Mouse (Mus musculus) liver, embryonic 13.5 days (tissue): Measurements from ENCODE around the gene Zfpl1. TPM values are rescaled to one million over a fixed set of nuclear protein-coding genes. Genes with fewer than 3 reads are reported as not detected.

Experiments used
- ATAC-seq: fragments of 200-750 bp; cut with Nextera tagmentation; 2 replicates; pipeline ENCODE4 v1.8.0; 2017; ENCODE audit warnings: low read depth, mild to moderate bottlenecking, moderate number of reproducible peaks, moderate library complexity
- DNase-seq: peaks from one replicate; pipeline ENCODE4 v3.0.0; 2022
- H3K27ac ChIP-seq: fragments of 300-500 bp; sonication (generic); 2 replicates; pipeline ENCODE4 v1.5.1; 2015; ENCODE audit warnings: moderate library complexity, mild to moderate bottlenecking, inconsistent platforms
- H3K27me3 ChIP-seq: fragments of 300-500 bp; sonication (generic); 2 replicates; pipeline ENCODE4 v1.6.1; 2015; ENCODE audit warnings: mild to moderate bottlenecking, inconsistent platforms
- H3K36me3 ChIP-seq: fragments of 300-500 bp; sonication (generic); 2 replicates; pipeline ENCODE4 v1.6.1; 2015; ENCODE audit warnings: mild to moderate bottlenecking, inconsistent platforms
- H3K4me1 ChIP-seq: fragments of 300-500 bp; sonication (generic); replicated peaks from 2 replicates; pipeline ENCODE4 v1.6.1; 2015; ENCODE audit warnings: inconsistent platforms
- H3K4me2 ChIP-seq: fragments of 300-500 bp; sonication (generic); 2 replicates; pipeline ENCODE4 v1.6.1; 2015; ENCODE audit warnings: inconsistent platforms, mild to moderate bottlenecking, moderate library complexity
- H3K4me3 ChIP-seq: fragments of 300-500 bp; sonication (generic); replicated peaks from 2 replicates; pipeline ENCODE4 v1.5.1; 2015; ENCODE audit warnings: mild to moderate bottlenecking, inconsistent platforms
- H3K9ac ChIP-seq: fragments of 300-500 bp; sonication (generic); 2 replicates; pipeline ENCODE4 v1.6.1; 2015; ENCODE audit warnings: mild to moderate bottlenecking, inconsistent platforms
- H3K9me3 ChIP-seq: fragments of 300-500 bp; sonication (generic); replicated peaks from 2 replicates; pipeline ENCODE4 v1.6.1; 2016; ENCODE audit warnings: inconsistent platforms
- WGBS: fragments of 180-500 bp; shearing (Covaris S2); methylation state at CpG from one replicate; pipeline ENCODE4 v1.1.7; 2015; ENCODE audit not compliant: insufficient replicate concordance; 5-methylcytosine and 5-hydroxymethylcytosine counted together
- polyA plus RNA-seq: library from polyadenylated mRNA; unstranded; fragments of >200 nt; fragmentation: Nextera tagmentation; extraction: Ambion mirVana; gene quantifications from 2 replicates; pipeline ENCODE4 v1.2.1, GENCODE M21; 2015

Zfpl1 gene
- polyA plus RNA-seq, 1 experiment from 2014 or later: 22.6 TPM

GRCm38 (mm10) chr19:6118677-6119185 lies 34.0 kb upstream of the Zfpl1 start:
- ATAC-seq: no peak
- H3K4me2 ChIP-seq: peak overlapping the region; percentile 99
- H3K4me1 ChIP-seq: peaks cover 39% of the 10 kb centered on the region
- 9% methylated on average over 8 of the region's 8 CpGs for WGBS
- H3K27ac ChIP-seq: peak overlapping the region; percentile 56
- no peaks in the 10 kb centered on the region for H3K27me3 ChIP-seq
- peak overlapping the region; percentile 88 for H3K4me3 ChIP-seq
- H3K9me3 ChIP-seq: no peaks in the 10 kb centered on the region
- H3K36me3 ChIP-seq: peaks cover 60% of the 10 kb centered on the region
- no peak for DNase-seq
- H3K9ac ChIP-seq: peak overlapping the region; percentile 55

GRCm38 (mm10) chr19:6117986-6118676 lies 33.4 kb upstream of the Zfpl1 start, which contains the start of gene Sac3d1:
Sac3d1 (minus strand) TSS chr19:6118650.
- peak within 1 kb of the TSS; percentile 98 for H3K27ac ChIP-seq
- ATAC-seq (peak; percentile 82), DNase-seq (peak; percentile 83)
- peaks cover 55% of the 10 kb centered on the region for H3K36me3 ChIP-seq
- peaks cover 36% of the 10 kb centered on the region for H3K4me1 ChIP-seq
- H3K9me3 ChIP-seq: no peaks in the 10 kb centered on the region
- H3K27me3 ChIP-seq: no peaks in the 10 kb centered on the region
- H3K4me2 ChIP-seq: peak within 1 kb of the TSS; percentile 99
- H3K4me3 ChIP-seq: peak within 1 kb of the TSS; percentile 88
- under 1% methylated on average over 77 of the region's 77 CpGs for WGBS
- peak within 1 kb of the TSS; percentile 92 for H3K9ac ChIP-seq

GRCm38 (mm10) chr19:6117346-6117985 lies 32.7 kb upstream of the Zfpl1 start:
- peak overlapping the region; percentile 88 for H3K4me3 ChIP-seq
- no peak for DNase-seq
- H3K36me3 ChIP-seq: peaks cover 54% of the 10 kb centered on the region
- 1% methylated on average over 32 of the region's 32 CpGs for WGBS
- peak overlapping the region; percentile 99 for H3K4me2 ChIP-seq
- H3K9ac ChIP-seq: peak overlapping the region; percentile 92
- H3K27ac ChIP-seq: peak overlapping the region; percentile 98
- no peaks in the 10 kb centered on the region for H3K9me3 ChIP-seq
- ATAC-seq: no peak
- peaks cover 32% of the 10 kb centered on the region for H3K4me1 ChIP-seq
- H3K27me3 ChIP-seq: no peaks in the 10 kb centered on the region

- Histone ChIP-seq H3K4me2 (peak overlapping the region; percentile 99), H3K36me3 (peaks cover 46% of the 10 kb centered on the region), H3K27ac (no peak overlapping the region), H3K9me3 (no peaks in the 10 kb centered on the region), H3K4me1 (peaks cover 32% of the 10 kb centered on the region), H3K27me3 (no peaks in the 10 kb centered on the region), H3K4me3 (peak overlapping the region; percentile 88), H3K9ac (peak overlapping the region; percentile 92)
- 85% methylated on average over 15 of the region's 15 CpGs for WGBS
- ATAC-seq (no peak), DNase-seq (no peak)
Observed at GRCm38 (mm10) chr19:6116113-6116850, 31.5 kb upstream of the Zfpl1 start.

GRCm38 (mm10) chr19:6113116-6113515 lies 28.4 kb upstream of the Zfpl1 start:
- Histone ChIP-seq H3K27me3 (no peaks in the 10 kb centered on the region), H3K4me1 (peaks cover 18% of the 10 kb centered on the region), H3K4me3 (no peak overlapping the region), H3K27ac (no peak overlapping the region), H3K4me2 (no peak overlapping the region), H3K9ac (no peak overlapping the region), H3K9me3 (no peaks in the 10 kb centered on the region), H3K36me3 (peaks cover 27% of the 10 kb centered on the region)
- no peak for DNase-seq
- no peak for ATAC-seq
- 57% methylated on average over 6 of the region's 6 CpGs for WGBS

GRCm38 (mm10) chr19:6105586-6105985 lies 20.8 kb upstream of the Zfpl1 start, which contains the start of gene Naaladl1:
Naaladl1 (plus strand) TSS chr19:6105782.
- H3K9ac ChIP-seq: no peak within 1 kb of the TSS
- ATAC-seq: no peak
- H3K36me3 ChIP-seq: no peaks in the 10 kb centered on the region
- 85% methylated on average over 7 of the region's 7 CpGs for WGBS
- H3K27ac ChIP-seq: peak within 1 kb of the TSS; percentile 15; the same call in 1 of the 2 replicates
- H3K27me3 ChIP-seq: no peaks in the 10 kb centered on the region
- no peak within 1 kb of the TSS for H3K4me3 ChIP-seq
- H3K4me1 ChIP-seq: peaks cover 57% of the 10 kb centered on the region
- no peak for DNase-seq
- peak within 1 kb of the TSS; percentile 21; the same call in 1 of the 2 replicates for H3K4me2 ChIP-seq
- no peaks in the 10 kb centered on the region for H3K9me3 ChIP-seq

GRCm38 (mm10) chr19:6104476-6104875 lies 19.7 kb upstream of the Zfpl1 start:
- Histone ChIP-seq H3K9me3 (no peaks in the 10 kb centered on the region), H3K4me1 (peaks cover 63% of the 10 kb centered on the region), H3K27ac (peak overlapping the region; percentile 15; the same call in 1 of the 2 replicates), H3K4me3 (no peak overlapping the region), H3K4me2 (no peak overlapping the region), H3K27me3 (no peaks in the 10 kb centered on the region), H3K36me3 (peaks cover 8% of the 10 kb centered on the region), H3K9ac (no peak overlapping the region)
- ATAC-seq (no peak), DNase-seq (no peak)
- 36% methylated on average over 4 of the region's 4 CpGs for WGBS

GRCm38 (mm10) chr19:6102169-6102853 lies 17.6 kb upstream of the Zfpl1 start:
- no peak overlapping the region for H3K4me3 ChIP-seq
- WGBS: 60% methylated on average over 6 of the region's 6 CpGs
- H3K27ac ChIP-seq: peak overlapping the region; percentile 70
- peak; percentile 93 for ATAC-seq
- peak overlapping the region; percentile 29; the same call in 1 of the 2 replicates for H3K9ac ChIP-seq
- no peaks in the 10 kb centered on the region for H3K27me3 ChIP-seq
- H3K36me3 ChIP-seq: peaks cover 29% of the 10 kb centered on the region
- H3K4me2 ChIP-seq: no peak overlapping the region
- H3K4me1 ChIP-seq: peaks cover 65% of the 10 kb centered on the region
- peak; percentile 25 for DNase-seq
- no peaks in the 10 kb centered on the region for H3K9me3 ChIP-seq

GRCm38 (mm10) chr19:6101186-6101585 lies 16.4 kb upstream of the Zfpl1 start:
- Histone ChIP-seq H3K4me1 (peaks cover 59% of the 10 kb centered on the region), H3K9me3 (no peaks in the 10 kb centered on the region), H3K27me3 (no peaks in the 10 kb centered on the region), H3K4me3 (no peak overlapping the region), H3K27ac (no peak overlapping the region), H3K9ac (no peak overlapping the region), H3K36me3 (peaks cover 34% of the 10 kb centered on the region), H3K4me2 (no peak overlapping the region)
- 72% methylated on average over 6 of the region's 6 CpGs for WGBS
- ATAC-seq (no peak), DNase-seq (no peak)

- Histone ChIP-seq H3K27me3 (no peaks in the 10 kb centered on the region), H3K4me2 (no peak overlapping the region), H3K4me1 (peaks cover 27% of the 10 kb centered on the region), H3K27ac (no peak overlapping the region), H3K4me3 (no peak overlapping the region), H3K9me3 (no peaks in the 10 kb centered on the region), H3K36me3 (peaks cover 68% of the 10 kb centered on the region), H3K9ac (no peak overlapping the region)
- DNase-seq (no peak), ATAC-seq (no peak)
- WGBS: 56% methylated on average over 3 of the region's 3 CpGs
Observed at GRCm38 (mm10) chr19:6097847-6098246, 13.1 kb upstream of the Zfpl1 start.
